Mouse (Mus musculus): ENCODE results near the gene 2900026A02Rik.
A peak's percentile ranks its signal among the peaks of the same experiment; 100 is the strongest.

The 2900026A02Rik gene

GRCm38 (mm10) chr5:113082356-113083168 is 138.5 kb downstream of the 2900026A02Rik start:
- no peaks in the 10 kb centered on the region for H3K36me3 ChIP-seq (ENCODE audit: control insufficient read depth, insufficient read depth, low read length, poor library complexity, severe bottlenecking)
- H3K27me3 ChIP-seq (ENCODE audit: control insufficient read depth, insufficient read depth, low read length, poor library complexity, severe bottlenecking): no peaks in the 10 kb centered on the region
- no peak for DNase-seq (ENCODE audit: low read depth, low spot score)

GRCm38 (mm10) chr5:113081439-113081838 is 139.6 kb downstream of the 2900026A02Rik start, which contains the start of gene Crybb3:
Gene Crybb3, minus strand, starts transcription at chr5:113081584.
- DNase-seq (ENCODE audit: low read depth, low spot score): no peak

GRCm38 (mm10) chr5:113081020-113081419 is 140.0 kb downstream of the 2900026A02Rik start:
- Histone ChIP-seq H3K36me3 (ENCODE audit: control insufficient read depth, insufficient read depth, low read length, poor library complexity, severe bottlenecking) (no peaks in the 10 kb centered on the region), H3K27me3 (ENCODE audit: control insufficient read depth, insufficient read depth, low read length, poor library complexity, severe bottlenecking) (no peaks in the 10 kb centered on the region)
- no peak for DNase-seq (ENCODE audit: low read depth, low spot score)

More at GRCm38 (mm10) chr5:113081439-113081838, 139.6 kb downstream of the 2900026A02Rik start, which contains the start of gene Crybb3:
- no peaks in the 10 kb centered on the region for H3K36me3 ChIP-seq (ENCODE audit: control insufficient read depth, insufficient read depth, low read length, poor library complexity, severe bottlenecking)
- no peaks in the 10 kb centered on the region for H3K27me3 ChIP-seq (ENCODE audit: control insufficient read depth, insufficient read depth, low read length, poor library complexity, severe bottlenecking)

GRCm38 (mm10) chr5:113079783-113080182 is 141.3 kb downstream of the 2900026A02Rik start:
- peak; percentile 19 for DNase-seq (ENCODE audit: low read depth, low spot score)
- Histone ChIP-seq H3K36me3 (ENCODE audit: control insufficient read depth, insufficient read depth, low read length, poor library complexity, severe bottlenecking) (no peaks in the 10 kb centered on the region), H3K27me3 (ENCODE audit: control insufficient read depth, insufficient read depth, low read length, poor library complexity, severe bottlenecking) (no peaks in the 10 kb centered on the region)

GRCm38 (mm10) chr5:113078686-113079085 is 142.3 kb downstream of the 2900026A02Rik start:
- no peaks in the 10 kb centered on the region for H3K27me3 ChIP-seq (ENCODE audit: control insufficient read depth, insufficient read depth, low read length, poor library complexity, severe bottlenecking)
- peak; percentile 30 for DNase-seq (ENCODE audit: low read depth, low spot score)
- H3K36me3 ChIP-seq (ENCODE audit: control insufficient read depth, insufficient read depth, low read length, poor library complexity, severe bottlenecking): no peaks in the 10 kb centered on the region

GRCm38 (mm10) chr5:113070017-113070416 is 151.0 kb downstream of the 2900026A02Rik start, which contains the start of gene Crybb2:
Gene Crybb2, minus strand, starts transcription at chr5:113070117.
- DNase-seq (ENCODE audit: low read depth, low spot score): no peak
- Histone ChIP-seq H3K27me3 (ENCODE audit: control insufficient read depth, insufficient read depth, low read length, poor library complexity, severe bottlenecking) (no peaks in the 10 kb centered on the region), H3K36me3 (ENCODE audit: control insufficient read depth, insufficient read depth, low read length, poor library complexity, severe bottlenecking) (no peaks in the 10 kb centered on the region)

- Histone ChIP-seq H3K36me3 (ENCODE audit: control insufficient read depth, insufficient read depth, low read length, poor library complexity, severe bottlenecking) (no peaks in the 10 kb centered on the region), H3K27me3 (ENCODE audit: control insufficient read depth, insufficient read depth, low read length, poor library complexity, severe bottlenecking) (no peaks in the 10 kb centered on the region)
- DNase-seq (ENCODE audit: low read depth, low spot score): peak; percentile 70
Measured at GRCm38 (mm10) chr5:113054308-113054707, 166.7 kb downstream of the 2900026A02Rik start.

- Histone ChIP-seq H3K36me3 (ENCODE audit: control insufficient read depth, insufficient read depth, low read length, poor library complexity, severe bottlenecking) (no peaks in the 10 kb centered on the region), H3K27me3 (ENCODE audit: control insufficient read depth, insufficient read depth, low read length, poor library complexity, severe bottlenecking) (no peaks in the 10 kb centered on the region)
- no peak for DNase-seq (ENCODE audit: low read depth, low spot score)
Measured at GRCm38 (mm10) chr5:113050581-113051185, 170.4 kb downstream of the 2900026A02Rik start.

- no peaks in the 10 kb centered on the region for H3K36me3 ChIP-seq (ENCODE audit: control insufficient read depth, insufficient read depth, low read length, poor library complexity, severe bottlenecking)
- DNase-seq (ENCODE audit: low read depth, low spot score): no peak
- H3K27me3 ChIP-seq (ENCODE audit: control insufficient read depth, insufficient read depth, low read length, poor library complexity, severe bottlenecking): no peaks in the 10 kb centered on the region
Measured at GRCm38 (mm10) chr5:113049876-113050275, 171.2 kb downstream of the 2900026A02Rik start.

GRCm38 (mm10) chr5:113045511-113046273 is 175.3 kb downstream of the 2900026A02Rik start:
- no peak for DNase-seq (ENCODE audit: low read depth, low spot score)
- H3K36me3 ChIP-seq (ENCODE audit: control insufficient read depth, insufficient read depth, low read length, poor library complexity, severe bottlenecking): no peaks in the 10 kb centered on the region
- no peaks in the 10 kb centered on the region for H3K27me3 ChIP-seq (ENCODE audit: control insufficient read depth, insufficient read depth, low read length, poor library complexity, severe bottlenecking)

GRCm38 (mm10) chr5:113043531-113043930 is 177.5 kb downstream of the 2900026A02Rik start:
- Histone ChIP-seq H3K27me3 (ENCODE audit: control insufficient read depth, insufficient read depth, low read length, poor library complexity, severe bottlenecking) (no peaks in the 10 kb centered on the region), H3K36me3 (ENCODE audit: control insufficient read depth, insufficient read depth, low read length, poor library complexity, severe bottlenecking) (no peaks in the 10 kb centered on the region)
- no peak for DNase-seq (ENCODE audit: low read depth, low spot score)

- H3K36me3 ChIP-seq (ENCODE audit: control insufficient read depth, insufficient read depth, low read length, poor library complexity, severe bottlenecking): no peaks in the 10 kb centered on the region
- no peak for DNase-seq (ENCODE audit: low read depth, low spot score)
- H3K27me3 ChIP-seq (ENCODE audit: control insufficient read depth, insufficient read depth, low read length, poor library complexity, severe bottlenecking): no peaks in the 10 kb centered on the region
Measured at GRCm38 (mm10) chr5:113041567-113042071, 179.4 kb downstream of the 2900026A02Rik start.

GRCm38 (mm10) chr5:113040776-113041175 is 180.3 kb downstream of the 2900026A02Rik start:
- no peak for DNase-seq (ENCODE audit: low read depth, low spot score)
- no peaks in the 10 kb centered on the region for H3K27me3 ChIP-seq (ENCODE audit: control insufficient read depth, insufficient read depth, low read length, poor library complexity, severe bottlenecking)
- no peaks in the 10 kb centered on the region for H3K36me3 ChIP-seq (ENCODE audit: control insufficient read depth, insufficient read depth, low read length, poor library complexity, severe bottlenecking)

GRCm38 (mm10) chr5:113038601-113039000 is 182.4 kb downstream of the 2900026A02Rik start:
- Histone ChIP-seq H3K27me3 (ENCODE audit: control insufficient read depth, insufficient read depth, low read length, poor library complexity, severe bottlenecking) (no peaks in the 10 kb centered on the region), H3K36me3 (ENCODE audit: control insufficient read depth, insufficient read depth, low read length, poor library complexity, severe bottlenecking) (no peaks in the 10 kb centered on the region)
- DNase-seq (ENCODE audit: low read depth, low spot score): no peak
